Mouse (Mus musculus) myocyte (in vitro differentiated cells): ENCODE data around the gene Tmem106a. TPM values are rescaled to one million over a fixed set of nuclear protein-coding genes. Genes with fewer than 3 reads are reported as not detected.

ENCODE experiments used
- H3K27me3 ChIP-seq: one replicate; pipeline ENCODE4 v1.6.1; 2011; ENCODE audit not compliant: control insufficient read depth, insufficient read depth, insufficient read length
- H3K36me3 ChIP-seq: one replicate; pipeline ENCODE4 v1.6.1; 2011; ENCODE audit not compliant: control insufficient read depth, insufficient read depth
- H3K4me2 ChIP-seq: one replicate; pipeline ENCODE4 v1.6.1; 2011; ENCODE audit warnings: low read depth, control low read depth
- H3K4me3 ChIP-seq: one replicate; pipeline ENCODE4 v1.5.1; 2011; ENCODE audit warnings: mild to moderate bottlenecking, control low read depth, moderate library complexity
- H3K79me2 ChIP-seq: one replicate; pipeline ENCODE4 v1.6.1; 2011; ENCODE audit not compliant: control insufficient read depth, insufficient read depth
- H3ac ChIP-seq: one replicate; pipeline ENCODE4 v1.6.1; 2011; ENCODE audit not compliant: control insufficient read depth, insufficient read length
- CEBPB ChIP-seq: IDR thresholded peaks from 2 replicates; pipeline ENCODE4 v1.6.1; 2011; ENCODE audit warnings: mild to moderate bottlenecking, moderate library complexity; ENCODE audit not compliant: poor library complexity, insufficient read depth, severe bottlenecking
- E2F4 ChIP-seq: IDR thresholded peaks from one replicate; pipeline ENCODE4 v1.6.1; 2011; ENCODE audit warnings: mild to moderate bottlenecking, control low read depth, moderate library complexity; ENCODE audit not compliant: insufficient read depth
- MAX ChIP-seq: IDR thresholded peaks from one replicate; pipeline ENCODE4 v1.6.1; 2011; ENCODE audit warnings: low read depth, mild to moderate bottlenecking, control low read depth
- MYOD1 ChIP-seq, 3 experiments: IDR thresholded peaks; one replicate each; pipeline ENCODE4 v1.6.1; 2011; ENCODE audit warnings: control low read depth in 2 of 3, low read depth in 2 of 3, mild to moderate bottlenecking in 2 of 3, moderate library complexity in 1 of 3; ENCODE audit not compliant: insufficient read length in 2 of 3, control insufficient read depth in 1 of 3
- MYOG ChIP-seq, 3 experiments: IDR thresholded peaks; one replicate each; pipeline ENCODE4 v1.6.1; 2011; ENCODE audit warnings: control low read depth in 2 of 3, low read depth in 2 of 3, mild to moderate bottlenecking in 2 of 3; ENCODE audit not compliant: insufficient read length in 2 of 3, control insufficient read depth in 1 of 3, insufficient read depth in 1 of 3
- POLR2A ChIP-seq: IDR thresholded peaks from one replicate; pipeline ENCODE4 v1.6.1; 2011; ENCODE audit warnings: low read depth, mild to moderate bottlenecking, control low read depth, moderate library complexity; ENCODE audit not compliant: insufficient read length
- POLR2AphosphoS2 ChIP-seq: IDR thresholded peaks from one replicate; pipeline ENCODE4 v1.6.1; 2011; ENCODE audit warnings: low read depth, control low read depth; ENCODE audit not compliant: insufficient read length
- REST ChIP-seq: IDR thresholded peaks from one replicate; pipeline ENCODE4 v1.6.1; 2011; ENCODE audit warnings: mild to moderate bottlenecking, control low read depth, moderate library complexity; ENCODE audit not compliant: insufficient read depth, insufficient read length
- SRF ChIP-seq: IDR thresholded peaks from one replicate; pipeline ENCODE4 v1.6.1; 2011; ENCODE audit warnings: low read depth; ENCODE audit not compliant: control insufficient read depth, insufficient read length
- TCF12 ChIP-seq: IDR thresholded peaks from one replicate; pipeline ENCODE4 v1.6.1; 2011; ENCODE audit warnings: mild to moderate bottlenecking, control low read depth; ENCODE audit not compliant: poor library complexity, insufficient read depth, severe bottlenecking
- TCF3 ChIP-seq: IDR thresholded peaks from one replicate; pipeline ENCODE4 v1.6.1; 2011; ENCODE audit warnings: low read depth, control low read depth; ENCODE audit not compliant: insufficient read length
- USF1 ChIP-seq: IDR thresholded peaks from one replicate; pipeline ENCODE4 v1.6.1; 2011; ENCODE audit warnings: low read depth, mild to moderate bottlenecking, control low read depth, moderate library complexity
- polyA plus RNA-seq: library from polyadenylated mRNA; unstranded; fragments of >200 nt; fragmentation: generic; extraction: Trizol; gene quantifications from one replicate; pipeline ENCODE4 v1.2.1, GENCODE M21; 2012; ENCODE audit warnings: missing spikeins

Gene Tmem106a
- polyA plus RNA-seq, 1 experiment, result 1.8 TPM

GRCm38 (mm10) chr11:101614116-101614515 is 32.1 kb downstream of the Tmem106a start:
- no peaks in the 10 kb centered on the region for H3K36me3 ChIP-seq
- H3K79me2 ChIP-seq, result no peaks in the 10 kb centered on the region
- TF ChIP-seq SRF (no peak), REST (no peak), POLR2AphosphoS2 (no peak), E2F4 (no peak), MYOD1 (IDR thresholded peaks at IDR 0.05; ENCODE audit: control insufficient read depth in 1 of 3, insufficient read length in 2 of 3, low read depth in 2 of 3) (no peak), MAX (no peak), CEBPB (no peak), TCF3 (no peak), MYOG (IDR thresholded peaks at IDR 0.05; ENCODE audit: control insufficient read depth in 1 of 3, insufficient read depth in 1 of 3, insufficient read length in 2 of 3, low read depth in 2 of 3) (no peak), USF1 (no peak), POLR2A (no peak), TCF12 (no peak)
- H3ac ChIP-seq, result no peak overlapping the region
- no peak overlapping the region for H3K4me3 ChIP-seq
- H3K4me2 ChIP-seq, result no peak overlapping the region
- no peaks in the 10 kb centered on the region for H3K27me3 ChIP-seq

GRCm38 (mm10) chr11:101615380-101615779 is 33.3 kb downstream of the Tmem106a start:
- Histone ChIP-seq H3K4me2 (no peak overlapping the region), H3K36me3 (no peaks in the 10 kb centered on the region), H3K4me3 (no peak overlapping the region), H3ac (no peak overlapping the region), H3K79me2 (no peaks in the 10 kb centered on the region), H3K27me3 (no peaks in the 10 kb centered on the region)
- TF ChIP-seq USF1, result no peak
- no peak for TF ChIP-seq REST
- TF ChIP-seq POLR2AphosphoS2, result no peak
- TF ChIP-seq POLR2A, result no peak
- TF ChIP-seq CEBPB, result no peak
- no peak for TF ChIP-seq MAX
- no peak for TF ChIP-seq MYOD1 (IDR thresholded peaks at IDR 0.05; ENCODE audit: control insufficient read depth in 1 of 3, insufficient read length in 2 of 3, low read depth in 2 of 3)
- no peak for TF ChIP-seq SRF
- no peak for TF ChIP-seq TCF12
- TF ChIP-seq TCF3, result no peak
- TF ChIP-seq MYOG (IDR thresholded peaks at IDR 0.05; ENCODE audit: control insufficient read depth in 1 of 3, insufficient read depth in 1 of 3, insufficient read length in 2 of 3, low read depth in 2 of 3), result no peak
- no peak for TF ChIP-seq E2F4

DNA sequence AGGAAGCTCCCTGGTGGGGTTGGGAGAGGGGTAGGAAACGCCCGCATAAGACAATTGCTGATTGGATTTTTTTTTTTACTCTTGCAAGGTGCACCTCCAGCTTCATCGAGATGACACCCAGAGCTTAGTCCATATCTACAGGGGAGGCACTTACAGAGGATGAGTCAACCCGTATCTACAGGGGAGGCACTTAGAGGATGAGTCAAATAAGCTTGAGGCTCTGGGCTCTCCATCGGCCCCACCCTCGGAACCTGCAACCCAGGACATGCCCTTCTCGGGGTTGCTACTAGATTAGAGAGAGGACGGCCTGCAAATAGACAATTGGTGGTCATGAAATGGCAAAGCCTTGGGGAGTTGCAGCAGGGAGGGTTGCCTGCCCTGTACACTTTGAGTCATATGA is 34.1 kb downstream of the Tmem106a start:
- Histone ChIP-seq H3K4me3 (no peak overlapping the region), H3K4me2 (no peak overlapping the region), H3K27me3 (no peaks in the 10 kb centered on the region), H3ac (no peak overlapping the region), H3K79me2 (no peaks in the 10 kb centered on the region), H3K36me3 (no peaks in the 10 kb centered on the region)
- no peak for TF ChIP-seq SRF
- TF ChIP-seq CEBPB, result no peak
- no peak for TF ChIP-seq POLR2AphosphoS2
- TF ChIP-seq TCF12, result no peak
- no peak for TF ChIP-seq USF1
- no peak for TF ChIP-seq MAX
- TF ChIP-seq MYOG (IDR thresholded peaks at IDR 0.05; ENCODE audit: control insufficient read depth in 1 of 3, insufficient read depth in 1 of 3, insufficient read length in 2 of 3, low read depth in 2 of 3), result no peak
- no peak for TF ChIP-seq TCF3
- TF ChIP-seq MYOD1 (IDR thresholded peaks at IDR 0.05; ENCODE audit: control insufficient read depth in 1 of 3, insufficient read length in 2 of 3, low read depth in 2 of 3), result no peak
- no peak for TF ChIP-seq POLR2A
- no peak for TF ChIP-seq E2F4
- no peak for TF ChIP-seq REST

DNA sequence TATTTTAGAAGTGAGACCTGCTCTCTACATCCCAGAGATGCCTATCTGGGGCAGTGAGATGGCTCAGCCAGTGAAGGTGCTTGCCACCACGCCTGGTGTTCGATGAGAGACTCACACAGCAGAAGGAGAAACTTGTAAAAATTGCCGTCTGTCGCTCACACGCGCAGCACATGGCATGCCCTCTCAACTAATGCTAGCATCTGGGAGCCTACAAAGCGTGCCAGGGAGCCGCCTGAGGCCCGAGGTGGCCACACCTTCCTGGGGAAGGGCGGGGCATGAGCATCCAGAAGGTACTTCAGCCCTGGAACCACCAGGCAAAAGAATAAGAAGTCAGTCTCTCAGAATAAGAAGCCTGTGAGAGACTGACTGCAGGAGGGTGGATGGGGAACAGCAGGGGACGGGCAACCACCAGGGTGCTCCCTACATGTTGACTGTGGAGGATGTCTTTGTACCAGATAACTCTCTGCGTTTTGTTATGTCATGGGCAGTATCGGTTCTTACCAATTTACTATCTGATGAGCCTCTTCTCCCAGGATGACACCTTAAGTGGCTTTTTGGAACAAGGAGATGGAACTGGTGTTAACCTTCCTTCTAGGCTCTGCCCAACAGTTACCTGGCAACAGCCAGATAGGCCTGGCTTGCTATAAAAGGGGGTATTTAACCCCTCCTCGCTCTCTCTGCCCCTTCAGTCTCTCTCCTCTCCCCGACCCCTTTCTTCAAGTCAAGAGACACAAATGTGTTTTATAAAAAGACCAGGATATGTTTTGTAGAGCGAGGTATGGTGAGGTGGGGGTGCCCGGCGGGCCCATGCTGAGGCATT is 35.1 kb downstream of the Tmem106a start:
- H3K4me2 ChIP-seq, result no peak overlapping the region
- H3K4me3 ChIP-seq, result no peak overlapping the region
- no peaks in the 10 kb centered on the region for H3K36me3 ChIP-seq
- TF ChIP-seq POLR2A (no peak), TCF3 (no peak), CEBPB (no peak), MAX (no peak), REST (no peak), TCF12 (no peak), SRF (no peak), USF1 (no peak), MYOD1 (IDR thresholded peaks at IDR 0.05; ENCODE audit: control insufficient read depth in 1 of 3, insufficient read length in 2 of 3, low read depth in 2 of 3) (no peak), POLR2AphosphoS2 (no peak), E2F4 (no peak), MYOG (IDR thresholded peaks at IDR 0.05; ENCODE audit: control insufficient read depth in 1 of 3, insufficient read depth in 1 of 3, insufficient read length in 2 of 3, low read depth in 2 of 3) (no peak)
- H3ac ChIP-seq, result no peak overlapping the region
- H3K79me2 ChIP-seq, result no peaks in the 10 kb centered on the region
- no peaks in the 10 kb centered on the region for H3K27me3 ChIP-seq
